Mouse (Mus musculus) forebrain, embryonic 14.5 days (tissue): Measurements from ENCODE around the gene Nsun2. TPM values are rescaled to one million over a fixed set of nuclear protein-coding genes. Genes with fewer than 3 reads are reported as not detected.

ENCODE experiments used
- ATAC-seq: fragments of 200-750 bp; cut with Nextera tagmentation; 2 replicates; pipeline ENCODE4 v1.8.0; 2017; ENCODE audit warnings: mild to moderate bottlenecking, moderate library complexity
- DNase-seq: peaks from one replicate; pipeline ENCODE4 v3.0.0-alpha.2; 2015; ENCODE audit warnings: low spot score
- H3K27ac ChIP-seq: fragments of 300-500 bp; sonication (generic); 2 replicates; pipeline ENCODE4 v1.5.1; 2014; ENCODE audit warnings: low read depth, mild to moderate bottlenecking, control low read depth, low read length, moderate library complexity
- H3K27me3 ChIP-seq: fragments of 300-500 bp; sonication (generic); replicated peaks from 2 replicates; pipeline ENCODE4 v1.6.1; 2014; ENCODE audit warnings: low read length, control low read depth, mixed read lengths; ENCODE audit not compliant: control insufficient read depth, insufficient read depth
- H3K36me3 ChIP-seq: fragments of 300-500 bp; sonication (generic); 2 replicates; pipeline ENCODE4 v1.6.1; 2014; ENCODE audit warnings: low read length, control low read depth; ENCODE audit not compliant: control insufficient read depth, insufficient read depth
- H3K4me1 ChIP-seq: fragments of 300-500 bp; sonication (generic); 2 replicates; pipeline ENCODE4 v1.6.1; 2014; ENCODE audit warnings: antibody characterized with exemption, low read length, control low read depth; ENCODE audit not compliant: control insufficient read depth, insufficient read depth
- H3K4me2 ChIP-seq: fragments of 300-500 bp; sonication (generic); 2 replicates; pipeline ENCODE4 v1.6.1; 2014; ENCODE audit warnings: mild to moderate bottlenecking, control low read depth, low read length
- H3K4me3 ChIP-seq: fragments of 300-500 bp; sonication (generic); 2 replicates; pipeline ENCODE4 v1.5.1; 2014; ENCODE audit warnings: low read depth, low read length, control low read depth
- H3K9ac ChIP-seq: fragments of 300-500 bp; sonication (generic); 2 replicates; pipeline ENCODE4 v1.6.1; 2014; ENCODE audit warnings: mild to moderate bottlenecking, low read length, control low read depth, moderate library complexity
- H3K9me3 ChIP-seq: fragments of 300-500 bp; sonication (generic); replicated peaks from 2 replicates; pipeline ENCODE4 v1.6.1; 2016; ENCODE audit warnings: low read length, control low read depth, mixed read lengths; ENCODE audit not compliant: control insufficient read depth
- WGBS: fragments of 180-500 bp; shearing (Covaris S2); extraction: QIAGEN DNeasy Blood & Tissue Kit; methylation state at CpG from one replicate; pipeline ENCODE4 v1.1.7; 2014; 5-methylcytosine and 5-hydroxymethylcytosine counted together
- polyA plus RNA-seq: library from polyadenylated mRNA; unstranded; fragments of >200 nt; fragmentation: Nextera tagmentation; extraction: Ambion mirVana; gene quantifications from 2 replicates; pipeline ENCODE4 v1.2.1, GENCODE M21; 2014

The Nsun2 gene
- polyA plus RNA-seq, 1 experiment from 2014 or later = 86.2 TPM

GRCm38 (mm10) chr13:69636375-69636774 is 102.8 kb downstream of the Nsun2 start:
- Histone ChIP-seq H3K36me3 (peaks cover 83% of the 10 kb centered on the region), H3K4me1 (no peaks in the 10 kb centered on the region), H3K4me3 (no peak overlapping the region), H3K4me2 (no peak overlapping the region), H3K27ac (no peak overlapping the region), H3K27me3 (no peaks in the 10 kb centered on the region), H3K9me3 (no peaks in the 10 kb centered on the region), H3K9ac (no peak overlapping the region)
- WGBS = 89% methylated on average over 3 of the region's 3 CpGs
- DNase-seq (no peak), ATAC-seq (no peak)

DNA sequence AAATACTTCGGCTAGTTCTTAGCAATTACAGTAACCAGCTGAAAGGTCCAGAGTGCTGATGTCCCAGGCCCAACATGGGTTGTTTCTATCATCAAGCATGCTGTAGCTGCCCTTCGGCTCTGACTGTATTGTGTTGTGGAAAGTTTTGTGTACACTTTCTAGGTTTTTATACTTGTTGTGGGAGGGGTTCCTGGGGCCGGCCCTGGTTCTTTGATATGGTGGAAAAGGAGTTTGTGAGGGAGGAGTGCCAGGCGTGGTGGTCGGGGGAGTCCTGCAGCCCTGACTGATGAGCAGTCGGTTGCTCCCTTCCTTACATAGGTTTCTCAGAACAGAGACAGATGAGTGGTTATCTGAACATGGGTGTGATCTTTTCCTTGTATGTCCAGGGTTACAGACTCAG is 103.3 kb downstream of the Nsun2 start:
- Histone ChIP-seq H3K27me3 (no peaks in the 10 kb centered on the region), H3K4me1 (no peaks in the 10 kb centered on the region), H3K27ac (no peak overlapping the region), H3K4me3 (no peak overlapping the region), H3K4me2 (no peak overlapping the region), H3K9ac (no peak overlapping the region), H3K36me3 (peaks cover 79% of the 10 kb centered on the region), H3K9me3 (no peaks in the 10 kb centered on the region)
- ATAC-seq = no peak
- DNase-seq = no peak
- 89% methylated on average over 6 of the region's 6 CpGs for WGBS

- H3K9me3 ChIP-seq = no peaks in the 10 kb centered on the region
- no peak for ATAC-seq
- H3K9ac ChIP-seq = no peak overlapping the region
- H3K4me3 ChIP-seq = no peak overlapping the region
- WGBS = 87% methylated on average over 9 of the region's 9 CpGs
- no peak for DNase-seq
- peaks cover 71% of the 10 kb centered on the region for H3K36me3 ChIP-seq
- H3K4me1 ChIP-seq = no peaks in the 10 kb centered on the region
- no peaks in the 10 kb centered on the region for H3K27me3 ChIP-seq
- H3K4me2 ChIP-seq = no peak overlapping the region
- no peak overlapping the region for H3K27ac ChIP-seq
Measured at GRCm38 (mm10) chr13:69637657-69638056, 104.1 kb downstream of the Nsun2 start.

GRCm38 (mm10) chr13:69638108-69638626 is 104.6 kb downstream of the Nsun2 start:
- no peak overlapping the region for H3K9ac ChIP-seq
- ATAC-seq = no peak
- 85% methylated on average over 6 of the region's 6 CpGs for WGBS
- H3K4me1 ChIP-seq = no peaks in the 10 kb centered on the region
- H3K4me3 ChIP-seq = no peak overlapping the region
- H3K9me3 ChIP-seq = no peaks in the 10 kb centered on the region
- no peak for DNase-seq
- no peaks in the 10 kb centered on the region for H3K27me3 ChIP-seq
- no peak overlapping the region for H3K4me2 ChIP-seq
- H3K36me3 ChIP-seq = peaks cover 66% of the 10 kb centered on the region
- no peak overlapping the region for H3K27ac ChIP-seq

DNA sequence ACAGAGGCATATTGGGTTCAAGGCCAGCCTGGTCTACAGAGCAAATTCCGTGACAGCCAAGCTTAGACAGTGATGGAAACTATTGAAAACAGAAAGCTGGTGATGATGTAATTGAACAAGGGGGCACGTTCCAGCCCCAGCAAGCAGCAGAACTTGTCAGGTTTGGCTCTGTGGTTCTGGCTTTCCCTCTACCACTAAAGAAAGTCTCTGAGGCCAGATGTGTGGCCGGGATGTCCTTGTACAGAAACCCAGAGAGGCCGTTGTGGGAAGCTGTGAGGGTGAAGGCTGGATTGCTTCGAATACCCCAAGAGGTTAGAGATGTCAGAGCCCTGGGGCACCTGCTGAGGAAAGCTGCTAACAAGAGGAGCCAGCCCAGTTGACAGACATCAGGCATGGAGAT is 105.7 kb downstream of the Nsun2 start:
- ATAC-seq (no peak), DNase-seq (no peak)
- Histone ChIP-seq H3K9me3 (no peaks in the 10 kb centered on the region), H3K4me3 (no peak overlapping the region), H3K9ac (no peak overlapping the region), H3K4me2 (no peak overlapping the region), H3K4me1 (no peaks in the 10 kb centered on the region), H3K36me3 (peaks cover 56% of the 10 kb centered on the region), H3K27me3 (no peaks in the 10 kb centered on the region), H3K27ac (no peak overlapping the region)
- WGBS = 94% methylated on average over 5 of the region's 5 CpGs

- peaks cover 47% of the 10 kb centered on the region for H3K36me3 ChIP-seq
Measured at GRCm38 (mm10) chr13:69640126-69640525, 106.6 kb downstream of the Nsun2 start.

GRCm38 (mm10) chr13:69640541-69640940 is 107.0 kb downstream of the Nsun2 start:
- no peaks in the 10 kb centered on the region for H3K4me1 ChIP-seq
- 87% methylated on average over 4 of the region's 4 CpGs for WGBS
- ATAC-seq = no peak

More at GRCm38 (mm10) chr13:69640126-69640525, 106.6 kb downstream of the Nsun2 start:
- H3K27ac ChIP-seq = no peak overlapping the region
- no peak overlapping the region for H3K9ac ChIP-seq
- H3K4me1 ChIP-seq = no peaks in the 10 kb centered on the region
- no peak overlapping the region for H3K4me2 ChIP-seq
- no peaks in the 10 kb centered on the region for H3K9me3 ChIP-seq
- no peaks in the 10 kb centered on the region for H3K27me3 ChIP-seq
- no peak overlapping the region for H3K4me3 ChIP-seq
- WGBS = 98% methylated on average over 4 of the region's 4 CpGs
- no peak for DNase-seq
- ATAC-seq = no peak

GRCm38 (mm10) chr13:69641017-69641416 is 107.5 kb downstream of the Nsun2 start:
- Histone ChIP-seq H3K27me3 (no peaks in the 10 kb centered on the region), H3K9me3 (no peaks in the 10 kb centered on the region), H3K36me3 (peaks cover 39% of the 10 kb centered on the region), H3K4me2 (no peak overlapping the region), H3K9ac (no peak overlapping the region), H3K27ac (no peak overlapping the region), H3K4me3 (no peak overlapping the region), H3K4me1 (no peaks in the 10 kb centered on the region)
- WGBS = 75% methylated on average over 3 of the region's 3 CpGs
- DNase-seq (no peak), ATAC-seq (no peak)

More at GRCm38 (mm10) chr13:69640541-69640940, 107.0 kb downstream of the Nsun2 start:
- DNase-seq = no peak
- Histone ChIP-seq H3K27me3 (no peaks in the 10 kb centered on the region), H3K36me3 (peaks cover 43% of the 10 kb centered on the region), H3K4me2 (no peak overlapping the region), H3K27ac (no peak overlapping the region), H3K9me3 (no peaks in the 10 kb centered on the region), H3K4me3 (no peak overlapping the region), H3K9ac (no peak overlapping the region)

DNA sequence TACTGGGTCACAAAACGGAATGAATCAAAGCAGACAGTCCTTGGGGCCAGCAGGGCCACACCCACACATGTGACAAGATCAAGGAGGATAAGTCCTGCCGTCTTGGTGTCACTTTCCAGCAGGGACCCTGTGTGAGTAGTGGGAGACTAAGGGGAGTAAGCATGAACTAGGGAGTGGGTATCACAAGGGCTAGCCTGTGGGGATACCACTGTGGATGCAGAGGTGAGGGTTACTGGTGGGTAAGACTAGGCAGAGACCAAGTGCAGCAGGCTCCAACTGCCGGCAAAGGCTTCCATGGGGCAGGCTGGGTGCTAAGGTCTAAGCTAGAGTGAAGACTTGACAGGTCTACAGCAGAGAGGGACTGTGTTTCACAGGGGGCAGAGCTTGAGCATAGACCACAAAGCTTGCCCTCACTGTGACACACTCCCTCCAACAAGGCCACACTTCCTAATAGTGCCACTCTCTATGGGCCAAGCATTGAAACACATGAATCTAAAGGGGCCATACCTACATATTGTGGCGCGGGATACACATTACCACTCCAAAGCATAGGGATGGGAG is 109.2 kb downstream of the Nsun2 start:
- Histone ChIP-seq H3K4me1 (no peaks in the 10 kb centered on the region), H3K27ac (no peak overlapping the region), H3K27me3 (no peaks in the 10 kb centered on the region), H3K9me3 (no peaks in the 10 kb centered on the region), H3K9ac (no peak overlapping the region), H3K4me2 (no peak overlapping the region), H3K36me3 (peaks cover 26% of the 10 kb centered on the region), H3K4me3 (no peak overlapping the region)
- 85% methylated on average over 5 of the region's 5 CpGs for WGBS
- ATAC-seq (no peak), DNase-seq (no peak)
